ENCODE assay signal across 15 mouse cellular contexts in the genomic region with DNA sequence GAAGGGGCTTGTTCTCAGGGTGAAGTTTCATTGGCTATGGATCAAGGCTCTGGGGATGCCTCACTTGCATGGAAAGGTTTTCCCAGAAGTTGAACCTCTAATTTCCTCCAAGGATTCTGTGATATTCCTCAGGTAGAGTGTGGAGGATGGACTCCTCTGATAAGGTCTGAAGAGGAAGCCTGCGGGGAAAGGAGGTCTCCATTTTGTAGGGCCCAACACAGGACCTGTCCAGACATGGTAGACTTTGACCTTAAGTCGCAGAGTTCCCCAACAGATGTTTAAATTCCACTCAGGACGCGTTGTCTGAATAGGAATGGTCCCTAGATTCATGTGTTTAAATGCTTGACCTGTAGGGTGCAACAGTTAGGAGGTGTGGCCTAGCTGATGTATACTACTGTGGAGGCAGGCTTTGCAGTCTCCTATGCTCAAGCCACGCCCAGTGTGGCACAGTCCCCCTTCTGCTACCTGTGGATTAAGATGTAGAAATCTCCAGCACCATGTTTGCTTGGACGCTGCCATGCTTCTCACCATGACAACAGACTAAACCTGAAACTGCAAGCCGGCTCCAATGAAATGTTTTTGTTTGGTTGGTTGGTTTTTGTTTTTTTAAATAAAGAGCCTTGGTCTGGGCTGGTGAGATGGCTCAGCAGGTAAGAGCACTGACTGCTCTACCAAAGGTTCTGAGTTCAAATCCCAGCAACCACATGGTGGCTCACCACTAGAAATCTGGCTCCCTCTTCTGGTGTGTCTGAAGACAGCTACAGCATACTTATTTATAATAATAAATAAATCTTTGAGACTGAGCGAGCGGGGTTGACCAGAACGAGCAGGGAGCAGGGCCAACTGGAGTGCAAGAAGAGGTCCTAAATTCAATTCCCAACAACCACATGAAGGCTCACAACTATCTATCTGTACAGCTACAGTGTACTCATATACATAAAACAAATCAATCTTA. TPM values are rescaled to one million over a fixed set of nuclear protein-coding genes. Genes with fewer than 3 reads are reported as not detected.
DNase-seq lines count a peak whose midpoint lies in the region; ATAC-seq and TF ChIP-seq lines count a peak whose summit lies in the region.
"Had no signal": no experiment of that assay in that cellular context is flagged by ENCODE, and none has a peak within 500 bp of the region (broad histone marks: within the 10 kb centered on the region; RNA-seq: fewer than 3 reads in every experiment).

No protein-coding gene starts in this region.

- no peaks in the 10 kb centered on the region for H3K4me1 ChIP-seq in kidney, postnatal 0 days (replicated peaks; ENCODE audit: insufficient read depth, low read length)
- peaks cover 0 to 3% of the 10 kb centered on the region in 2 experiments; a peak in 2 of 4 replicates for H3K4me1 ChIP-seq in CH12.LX (ENCODE audit: control insufficient read depth in 1 of 2, insufficient read depth in 2 of 2)
- no peaks in the 10 kb centered on the region for H3K4me1 ChIP-seq in hindbrain, postnatal 0 days (ENCODE audit: insufficient read depth, low read length)
- H3K4me1 ChIP-seq: limb, embryonic 10.5 days had no signal

- 0 out of 2 replicates have a peak, but pooled peaks have one; percentile 1 for TF ChIP-seq CTCF in kidney, postnatal 0 days (IDR thresholded peaks at IDR 0.05; ENCODE audit: low read depth)
- 0 out of 4 replicates have a peak, but pooled peaks of 1 of the 2 experiments have one; percentile 23 for TF ChIP-seq CTCF in CH12.LX (conservative IDR thresholded peaks at IDR 0.05 in 1 of 2, IDR thresholded peaks at IDR 0.05 in 1 of 2; ENCODE audit: low read depth in 2 of 2, low read length in 2 of 2)
- TF ChIP-seq CTCF in hindbrain, postnatal 0 days (IDR thresholded peaks at IDR 0.05; ENCODE audit: low read depth): no peak

- H3K36me3 ChIP-seq in kidney, postnatal 0 days (ENCODE audit: insufficient read depth, low read length): peaks cover 9% of the 10 kb centered on the region
- peaks cover 31 to 73% of the 10 kb centered on the region in 2 experiments for H3K36me3 ChIP-seq in CH12.LX (replicated peaks in 1 of 2; ENCODE audit: control insufficient read depth in 1 of 2, insufficient read depth in 1 of 2, low read length in 1 of 2)
- peaks cover 10% of the 10 kb centered on the region for H3K36me3 ChIP-seq in hindbrain, postnatal 0 days (ENCODE audit: insufficient read depth, low read length)

- ATAC-seq in kidney, postnatal 0 days (replicated peaks; ENCODE audit: low FRiP score, low read depth): peak; percentile 57
- ATAC-seq in hindbrain, postnatal 0 days: peak; percentile 67
- ATAC-seq in erythroid progenitor cell, adult 5-6 weeks (replicated peaks; ENCODE audit: low FRiP score, poor library complexity, severe bottlenecking): no peak

- TF ChIP-seq EP300 in CH12.LX (IDR thresholded peaks at IDR 0.05; ENCODE audit: low read length): no peak

- no peak for TF ChIP-seq RAD21 in CH12.LX (IDR thresholded peaks at IDR 0.05; ENCODE audit: low read depth, low read length)

- in situ Hi-C loops in CH12.LX (cut with MboI; ENCODE audit: low pct_ligation_motif_present, low pct_unique_long_range_greater_than_20kb, low sequenced_read_pairs): no loop called here

- H3K79me2 ChIP-seq in CH12.LX (replicated peaks; ENCODE audit: control insufficient read depth, extremely low read depth, insufficient read depth, poor library complexity, severe bottlenecking): no peaks in the 10 kb centered on the region; the same call in 1 of the 2 replicates

- TF ChIP-seq POLR2A in CH12.LX (IDR thresholded peaks at IDR 0.05; ENCODE audit: low read depth, low read length): no peak

- no peaks in the 10 kb centered on the region for H3K27me3 ChIP-seq in kidney, postnatal 0 days (ENCODE audit: insufficient read depth, low read length)
- H3K27me3 ChIP-seq in CH12.LX (replicated peaks): no peaks in the 10 kb centered on the region
- no peaks in the 10 kb centered on the region for H3K27me3 ChIP-seq in hindbrain, postnatal 0 days (ENCODE audit: insufficient read depth, low read length)

- dilution Hi-C loops in CH12.LX (cut with MboI; ENCODE audit: extremely low pct_ligation_motif_present, extremely low pct_unique_long_range_greater_than_20kb, low sequenced_read_pairs): no loop called here

- no peak overlapping the region for H3K4me3 ChIP-seq in kidney, postnatal 0 days (replicated peaks; ENCODE audit: low read depth, low read length)
- no peak overlapping the region for H3K4me3 ChIP-seq in CH12.LX (replicated peaks in 1 of 3; ENCODE audit: low read depth in 2 of 3, low read length in 2 of 3, poor library complexity in 1 of 3)
- H3K4me3 ChIP-seq in hindbrain, postnatal 0 days (ENCODE audit: low read length): no peak overlapping the region
- H3K4me3 ChIP-seq: limb, embryonic 10.5 days had no signal

- H3K4me2 ChIP-seq in kidney, postnatal 0 days (ENCODE audit: low read length): no peak overlapping the region
- H3K4me2 ChIP-seq in CH12.LX (ENCODE audit: insufficient read depth, low read depth, poor library complexity, severe bottlenecking): no peak overlapping the region
- no peak overlapping the region for H3K4me2 ChIP-seq in hindbrain, postnatal 0 days (ENCODE audit: low read depth, low read length)

- no peak for DNase-seq in kidney, postnatal 0 days (ENCODE audit: low spot score)
- DNase-seq in kidney, adult 8-10 months: no peak
- DNase-seq in CH12.LX (ENCODE audit: extremely low read depth) (no peak), ES-CJ7 (ENCODE audit: low read depth, low spot score) (peak; percentile 56)
- DNase-seq in hindbrain, postnatal 0 days (ENCODE audit: low spot score): no peak
- DNase-seq in right cerebral cortex, adult 18-20 months: no peak
- no peak for DNase-seq in T-cell, adult 2 months (ENCODE audit: low spot score)
- DNase-seq: adrenal gland, postnatal 14 days; cerebellum, adult 11 months; heart, postnatal 4 days; lung, postnatal 14 days; right cerebral cortex, postnatal 25 days had no signal

- no peak overlapping the region for H3K9ac ChIP-seq in kidney, postnatal 0 days (ENCODE audit: low read depth, low read length)
- H3K9ac ChIP-seq in CH12.LX (ENCODE audit: insufficient read depth, low read depth): no peak overlapping the region
- H3K9ac ChIP-seq in hindbrain, postnatal 0 days (replicated peaks; ENCODE audit: low read length): no peak overlapping the region

- no peaks in the 10 kb centered on the region for H3K9me3 ChIP-seq in kidney, postnatal 0 days (replicated peaks; ENCODE audit: low read length)
- H3K9me3 ChIP-seq in CH12.LX (replicated peaks; ENCODE audit: low read length): peaks cover 4% of the 10 kb centered on the region
- no peaks in the 10 kb centered on the region for H3K9me3 ChIP-seq in hindbrain, postnatal 0 days (ENCODE audit: low read length)
- H3K9me3 ChIP-seq: G1E; limb, embryonic 10.5 days had no signal

- 87% methylated on average over 10 of the region's 10 CpGs for WGBS in kidney, postnatal 0 days
- WGBS in hindbrain, postnatal 0 days: 89% methylated on average over 10 of the region's 10 CpGs

- H3K27ac ChIP-seq in kidney, postnatal 0 days: no peak overlapping the region
- no peak overlapping the region for H3K27ac ChIP-seq in CH12.LX (ENCODE audit: insufficient read depth, low read depth)
- H3K27ac ChIP-seq in hindbrain, postnatal 0 days: no peak overlapping the region
- H3K27ac ChIP-seq: limb, embryonic 10.5 days had no signal

RNA-seq across cellular contexts. Expression of gene Pcnp, which starts 16.5 kb away (rescaled TPM):
- polyA plus RNA-seq in kidney, postnatal 0 days (2015; fragmentation: Nextera tagmentation; extraction: Ambion mirVana): 201 and 204 TPM in 2 replicates
- total RNA-seq in CH12.LX (2012; rRNA removed): 67.4 and 79.5 TPM in 2 replicates
- total RNA-seq in CH12.LX (2014; rRNA removed): 177 and 208 TPM in 2 replicates
- 137 and 154 TPM in 2 replicates for polyA plus RNA-seq in CH12.LX (2012; ENCODE audit: insufficient read length, low read depth)
- total RNA-seq in hindbrain, postnatal 0 days (2014; rRNA removed): 50.1 and 53.4 TPM in 2 replicates
- polyA plus RNA-seq in hindbrain, postnatal 0 days (2015; fragmentation: Nextera tagmentation; extraction: Ambion mirVana): 221 and 233 TPM in 2 replicates
- total RNA-seq in erythroid progenitor cell, adult 5-6 weeks (2015; ENCODE audit: low replicate concordance): 75.0 and 95.2 TPM in 2 replicates
- 97.5 and 100.0 TPM in 2 replicates for total RNA-seq in erythroid progenitor cell, adult 5-6 weeks (2017; ENCODE audit: low replicate concordance)

RNA-seq across cellular contexts. Expression of gene Trmt10c, which starts 24.6 kb away (rescaled TPM):
- polyA plus RNA-seq in kidney, postnatal 0 days (2015; fragmentation: Nextera tagmentation; extraction: Ambion mirVana): 27.5 and 28.9 TPM in 2 replicates
- 23.4 and 32.5 TPM in 2 replicates for total RNA-seq in CH12.LX (2012; rRNA removed)
- total RNA-seq in CH12.LX (2014; rRNA removed): 63.0 and 63.5 TPM in 2 replicates
- 26.6 and 30.1 TPM in 2 replicates for polyA plus RNA-seq in CH12.LX (2012; ENCODE audit: insufficient read length, low read depth)
- total RNA-seq in hindbrain, postnatal 0 days (2014; rRNA removed): 7.8 and 10.3 TPM in 2 replicates
- 15.0 and 15.9 TPM in 2 replicates for polyA plus RNA-seq in hindbrain, postnatal 0 days (2015; fragmentation: Nextera tagmentation; extraction: Ambion mirVana)
- total RNA-seq in erythroid progenitor cell, adult 5-6 weeks (2015; ENCODE audit: low replicate concordance): 5.4 and 15.1 TPM in 2 replicates
- total RNA-seq in erythroid progenitor cell, adult 5-6 weeks (2017; ENCODE audit: low replicate concordance): 4.0 and 9.4 TPM in 2 replicates

RNA-seq across cellular contexts. Expression of gene Senp7, which starts 35.1 kb away (rescaled TPM):
- polyA plus RNA-seq in kidney, postnatal 0 days (2015; fragmentation: Nextera tagmentation; extraction: Ambion mirVana): 24.0 and 26.4 TPM in 2 replicates
- total RNA-seq in CH12.LX (2012; rRNA removed) (9.9 and 12.3 TPM in 2 replicates), CH12.LX (2014; rRNA removed) (15.5 and 16.5 TPM in 2 replicates)
- polyA plus RNA-seq in CH12.LX (2012; ENCODE audit: insufficient read length, low read depth): 23.7 and 26.4 TPM in 2 replicates
- total RNA-seq in hindbrain, postnatal 0 days (2014; rRNA removed): 11.4 and 23.8 TPM in 2 replicates
- 30.3 and 31.3 TPM in 2 replicates for polyA plus RNA-seq in hindbrain, postnatal 0 days (2015; fragmentation: Nextera tagmentation; extraction: Ambion mirVana)
- total RNA-seq in erythroid progenitor cell, adult 5-6 weeks (2015; ENCODE audit: low replicate concordance): 96.2 and 108 TPM in 2 replicates
- 99.2 and 106 TPM in 2 replicates for total RNA-seq in erythroid progenitor cell, adult 5-6 weeks (2017; ENCODE audit: low replicate concordance)

RNA-seq across cellular contexts. Expression of gene Zbtb11, which starts 39.4 kb away (rescaled TPM):
- 12.1 TPM in 2 replicates for polyA plus RNA-seq in kidney, postnatal 0 days (2015; fragmentation: Nextera tagmentation; extraction: Ambion mirVana)
- total RNA-seq in CH12.LX (2012; rRNA removed) (21.4 and 25.6 TPM in 2 replicates), CH12.LX (2014; rRNA removed) (33.0 and 35.5 TPM in 2 replicates)
- polyA plus RNA-seq in CH12.LX (2012; ENCODE audit: insufficient read length, low read depth): 17.7 and 19.8 TPM in 2 replicates
- total RNA-seq in hindbrain, postnatal 0 days (2014; rRNA removed): 17.5 and 18.7 TPM in 2 replicates
- polyA plus RNA-seq in hindbrain, postnatal 0 days (2015; fragmentation: Nextera tagmentation; extraction: Ambion mirVana): 16.4 and 17.7 TPM in 2 replicates
- total RNA-seq in erythroid progenitor cell, adult 5-6 weeks (2015; ENCODE audit: low replicate concordance): 25.6 and 26.7 TPM in 2 replicates
- total RNA-seq in erythroid progenitor cell, adult 5-6 weeks (2017; ENCODE audit: low replicate concordance): 37.4 and 39.4 TPM in 2 replicates

RNA-seq across cellular contexts. Expression of gene Rpl24, which starts 47.0 kb away (rescaled TPM):
- 924 and 1,073 TPM in 2 replicates for polyA plus RNA-seq in kidney, postnatal 0 days (2015; fragmentation: Nextera tagmentation; extraction: Ambion mirVana)
- 2,337 and 2,579 TPM in 2 replicates for total RNA-seq in CH12.LX (2012; rRNA removed)
- total RNA-seq in CH12.LX (2014; rRNA removed): 2,739 and 3,070 TPM in 2 replicates
- polyA plus RNA-seq in CH12.LX (2012; ENCODE audit: insufficient read length, low read depth): 96.4 and 348 TPM in 2 replicates
- 160 and 172 TPM in 2 replicates for total RNA-seq in hindbrain, postnatal 0 days (2014; rRNA removed)
- 525 and 561 TPM in 2 replicates for polyA plus RNA-seq in hindbrain, postnatal 0 days (2015; fragmentation: Nextera tagmentation; extraction: Ambion mirVana)
- total RNA-seq in erythroid progenitor cell, adult 5-6 weeks (2015; ENCODE audit: low replicate concordance): 398 and 515 TPM in 2 replicates
- total RNA-seq in erythroid progenitor cell, adult 5-6 weeks (2017; ENCODE audit: low replicate concordance): 194 and 260 TPM in 2 replicates
